Mouse (Mus musculus) gastrocnemius, postnatal 4 days (tissue): Measurements from ENCODE around the gene Rasal1. TPM values are rescaled to one million over a fixed set of nuclear protein-coding genes. Genes with fewer than 3 reads are reported as not detected.
A peak's percentile ranks its signal among the peaks of the same experiment; 100 is the strongest.

Source experiments
- DNase-seq, 2 experiments: peaks; one replicate each; pipeline ENCODE4 v3.0.0; 2021 to 2022; ENCODE audit warnings: low spot score in 2 of 2, mixed read lengths in 2 of 2
- total RNA-seq, 2 experiments: library from RNA; stranded (reverse); gene quantifications; 2 replicates each; pipeline ENCODE4 v1.2.3; 2021

The Rasal1 gene
- total RNA-seq, 2 experiments from 2014 or later, result not detected

- no peak for DNase-seq
Measured at GRCm38 (mm10) chr5:120652915-120653701, 4.5 kb downstream of the Rasal1 start.

GRCm38 (mm10) chr5:120653873-120654272, 5.3 kb downstream of the Rasal1 start:
- DNase-seq, result no peak

- DNase-seq, result no peak
Measured at GRCm38 (mm10) chr5:120656281-120656751, 7.7 kb downstream of the Rasal1 start.

GRCm38 (mm10) chr5:120660816-120661215, 12.2 kb downstream of the Rasal1 start:
- no peak for DNase-seq

GRCm38 (mm10) chr5:120664888-120665287, 16.3 kb downstream of the Rasal1 start:
- no peak for DNase-seq

- no peak for DNase-seq
Measured at GRCm38 (mm10) chr5:120668761-120669160, 20.1 kb downstream of the Rasal1 start.

GRCm38 (mm10) chr5:120670132-120670531, 21.5 kb downstream of the Rasal1 start:
- no peak for DNase-seq

- DNase-seq, result no peak
Measured at GRCm38 (mm10) chr5:120671865-120672264, 23.3 kb downstream of the Rasal1 start.

- peak in 1 of 2 experiments; percentile 61 for DNase-seq
Measured at GRCm38 (mm10) chr5:120673626-120674025, 25.0 kb downstream of the Rasal1 start.

- DNase-seq, result peak in 1 of 2 experiments; percentile 55
Measured at GRCm38 (mm10) chr5:120674229-120675145, 25.9 kb downstream of the Rasal1 start.

GRCm38 (mm10) chr5:120677516-120677915, 28.9 kb downstream of the Rasal1 start:
- DNase-seq, result no peak

- peak; percentile 57 to 85 for DNase-seq
Measured at GRCm38 (mm10) chr5:120679676-120680555, 31.3 kb downstream of the Rasal1 start.

GRCm38 (mm10) chr5:120680918-120681317, 32.3 kb downstream of the Rasal1 start:
- DNase-seq, result no peak

- no peak for DNase-seq
Measured at GRCm38 (mm10) chr5:120682982-120683771, 34.6 kb downstream of the Rasal1 start.

- no peak for DNase-seq
Measured at GRCm38 (mm10) chr5:120685678-120686077, 37.1 kb downstream of the Rasal1 start.

- DNase-seq, result no peak
Measured at GRCm38 (mm10) chr5:120686749-120687483, 38.3 kb downstream of the Rasal1 start.

- DNase-seq, result no peak
Measured at GRCm38 (mm10) chr5:120687484-120687851, 38.9 kb downstream of the Rasal1 start.

- no peak for DNase-seq
Measured at GRCm38 (mm10) chr5:120687897-120688296, 39.3 kb downstream of the Rasal1 start.

GRCm38 (mm10) chr5:120688434-120688833, 39.8 kb downstream of the Rasal1 start:
- no peak for DNase-seq
